Mouse (Mus musculus) midbrain, embryonic 16.5 days (tissue): ENCODE data around the gene Cenpf. TPM values are rescaled to one million over a fixed set of nuclear protein-coding genes. Genes with fewer than 3 reads are reported as not detected.

Source experiments
- ATAC-seq: fragments of 200-750 bp; cut with Nextera tagmentation; 2 replicates; pipeline ENCODE4 v1.8.0; 2017; ENCODE audit warnings: moderate TSS enrichment
- H3K27ac ChIP-seq: fragments of 300-500 bp; sonication (generic); 2 replicates; pipeline ENCODE4 v1.5.1; 2014; ENCODE audit warnings: mild to moderate bottlenecking, low read length, mixed read lengths
- H3K27me3 ChIP-seq: fragments of 300-500 bp; sonication (generic); 2 replicates; pipeline ENCODE4 v1.6.1; 2014; ENCODE audit warnings: low read depth, low read length, mixed read lengths; ENCODE audit not compliant: control insufficient read depth, insufficient read depth
- H3K36me3 ChIP-seq: fragments of 300-500 bp; sonication (generic); 2 replicates; pipeline ENCODE4 v1.6.1; 2014; ENCODE audit warnings: mild to moderate bottlenecking, low read length, moderate library complexity, mixed read lengths; ENCODE audit not compliant: control insufficient read depth, insufficient read depth
- H3K4me1 ChIP-seq: fragments of 300-500 bp; sonication (generic); 2 replicates; pipeline ENCODE4 v1.6.1; 2014; ENCODE audit warnings: mild to moderate bottlenecking, low read length, mixed read lengths; ENCODE audit not compliant: control insufficient read depth, insufficient read depth
- H3K4me2 ChIP-seq: fragments of 300-500 bp; sonication (generic); 2 replicates; pipeline ENCODE4 v1.6.1; 2014; ENCODE audit warnings: mild to moderate bottlenecking, low read length, mixed read lengths
- H3K4me3 ChIP-seq: fragments of 300-500 bp; sonication (generic); 2 replicates; pipeline ENCODE4 v1.5.1; 2014; ENCODE audit warnings: low read depth, mild to moderate bottlenecking, low read length, moderate library complexity, mixed read lengths
- H3K9ac ChIP-seq: fragments of 300-500 bp; sonication (generic); 2 replicates; pipeline ENCODE4 v1.6.1; 2014; ENCODE audit warnings: low read depth, low read length, mixed read lengths
- H3K9me3 ChIP-seq: fragments of 300-500 bp; sonication (generic); replicated peaks from 2 replicates; pipeline ENCODE4 v1.6.1; 2014; ENCODE audit warnings: mild to moderate bottlenecking, low read length, mixed read lengths; ENCODE audit not compliant: control insufficient read depth, poor library complexity, severe bottlenecking
- WGBS: fragments of 180-500 bp; shearing (Covaris S2); extraction: QIAGEN DNeasy Blood & Tissue Kit; methylation state at CpG from one replicate; pipeline ENCODE4 v1.1.7; 2014; 5-methylcytosine and 5-hydroxymethylcytosine counted together
- polyA plus RNA-seq: library from polyadenylated mRNA; unstranded; fragments of >200 nt; fragmentation: Nextera tagmentation; extraction: Ambion mirVana; gene quantifications from 2 replicates; pipeline ENCODE4 v1.2.1, GENCODE M21; 2015

Gene Cenpf
- polyA plus RNA-seq, 1 experiment from 2014 or later, result 10.1 TPM

DNA sequence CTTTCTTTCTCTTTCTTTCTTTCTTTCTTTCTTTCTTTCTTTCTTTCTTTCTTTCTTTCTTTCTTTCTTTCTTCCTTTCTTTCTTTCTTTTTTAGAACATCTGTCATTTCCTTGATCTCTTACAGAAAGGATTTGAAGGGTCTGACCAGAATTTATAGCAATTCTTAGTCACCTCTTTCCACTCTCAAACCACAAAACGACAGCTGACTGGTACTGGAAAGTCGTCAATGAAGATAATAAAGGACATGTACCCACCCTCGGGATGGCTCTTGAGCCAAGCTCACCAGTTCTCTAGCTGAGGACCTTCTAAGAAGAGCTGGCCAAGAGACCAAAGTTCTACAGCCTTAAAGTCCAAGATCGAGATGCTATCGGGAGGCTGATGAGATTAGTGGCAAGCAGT, 30.7 kb upstream of the Cenpf start:
- Histone ChIP-seq H3K4me2 (no peak overlapping the region), H3K4me3 (no peak overlapping the region), H3K4me1 (no peaks in the 10 kb centered on the region), H3K9me3 (no peaks in the 10 kb centered on the region), H3K27me3 (no peaks in the 10 kb centered on the region), H3K9ac (no peak overlapping the region), H3K36me3 (no peaks in the 10 kb centered on the region), H3K27ac (no peak overlapping the region)
- ATAC-seq, result no peak
- WGBS, result 82% methylated on average over 5 of the region's 5 CpGs

GRCm38 (mm10) chr1:189717546-189717945, 29.7 kb upstream of the Cenpf start:
- Histone ChIP-seq H3K9me3 (no peaks in the 10 kb centered on the region), H3K27me3 (no peaks in the 10 kb centered on the region), H3K4me2 (no peak overlapping the region), H3K4me1 (no peaks in the 10 kb centered on the region), H3K4me3 (no peak overlapping the region), H3K9ac (no peak overlapping the region), H3K36me3 (no peaks in the 10 kb centered on the region), H3K27ac (no peak overlapping the region)
- ATAC-seq, result no peak
- 92% methylated on average over 11 of the region's 11 CpGs for WGBS

DNA sequence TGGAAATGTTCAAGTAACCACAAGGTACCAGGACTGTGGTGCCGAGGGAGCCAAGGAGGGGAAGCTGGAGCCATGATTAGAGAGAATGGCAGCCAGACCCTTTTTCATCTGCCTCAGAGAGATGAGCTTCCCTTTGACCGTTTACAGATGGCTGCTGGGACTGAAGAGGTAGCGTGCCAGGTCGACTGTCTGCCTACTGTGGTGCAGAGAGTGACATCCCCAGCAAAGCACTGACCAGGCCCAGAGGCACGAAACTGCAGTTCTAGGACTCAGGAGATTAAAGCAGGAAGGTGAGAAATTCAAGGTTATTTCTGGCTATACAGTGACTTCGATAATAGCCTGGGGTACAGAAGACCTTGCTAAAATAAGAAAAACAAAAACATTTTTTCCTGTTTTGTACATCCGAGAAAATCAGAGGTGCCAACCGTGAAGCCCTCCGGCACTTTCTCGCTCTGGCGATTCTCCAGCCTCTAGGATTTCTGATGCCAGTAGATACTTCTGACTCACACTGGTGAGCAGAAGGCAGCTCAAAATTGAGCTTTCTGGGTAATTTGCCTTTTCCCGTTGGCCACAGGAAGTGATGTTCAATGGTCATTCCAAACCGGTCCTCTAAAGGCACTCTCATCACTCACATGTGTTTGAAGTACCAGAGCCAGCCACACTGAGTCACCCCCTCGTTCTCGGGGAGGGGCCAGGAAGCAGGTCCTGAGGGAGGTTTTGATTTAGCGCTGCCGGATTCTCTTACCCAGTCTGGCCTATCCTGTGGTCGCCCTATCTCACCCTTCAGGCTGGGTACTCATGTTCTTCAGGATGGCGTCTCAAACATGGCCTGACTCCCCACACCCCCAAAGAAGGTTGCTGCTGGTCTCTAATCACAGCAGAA, 28.3 kb upstream of the Cenpf start:
- no peaks in the 10 kb centered on the region for H3K36me3 ChIP-seq
- H3K4me1 ChIP-seq, result no peaks in the 10 kb centered on the region
- WGBS, result 70% methylated on average over 19 of the region's 19 CpGs
- H3K4me2 ChIP-seq, result no peak overlapping the region
- no peaks in the 10 kb centered on the region for H3K27me3 ChIP-seq
- H3K4me3 ChIP-seq, result no peak overlapping the region
- no peak overlapping the region for H3K27ac ChIP-seq
- no peak for ATAC-seq
- no peak overlapping the region for H3K9ac ChIP-seq
- no peaks in the 10 kb centered on the region for H3K9me3 ChIP-seq

DNA sequence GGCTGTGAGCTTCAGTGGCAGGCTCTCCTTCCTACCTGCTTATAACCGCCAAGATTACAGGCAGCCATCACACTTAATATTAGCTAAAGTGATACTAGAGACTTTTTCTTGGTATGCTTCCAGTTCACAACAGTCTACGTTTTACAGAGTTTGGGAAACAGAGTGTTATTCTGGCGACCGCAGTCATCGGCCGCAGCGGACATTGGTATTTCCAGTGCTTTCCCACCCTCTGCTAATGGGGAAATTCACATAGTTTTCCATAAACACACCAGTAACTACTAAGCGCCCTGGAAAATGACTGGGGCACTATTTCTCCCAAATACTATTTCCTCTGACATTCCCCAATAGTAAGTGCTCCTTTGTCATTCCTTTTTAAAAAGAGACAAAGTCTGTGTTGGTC, 21.1 kb upstream of the Cenpf start:
- no peak overlapping the region for H3K4me2 ChIP-seq
- H3K9ac ChIP-seq, result no peak overlapping the region
- no peaks in the 10 kb centered on the region for H3K4me1 ChIP-seq
- H3K4me3 ChIP-seq, result no peak overlapping the region
- no peak overlapping the region for H3K27ac ChIP-seq
- H3K27me3 ChIP-seq, result no peaks in the 10 kb centered on the region
- ATAC-seq, result no peak
- H3K36me3 ChIP-seq, result no peaks in the 10 kb centered on the region
- H3K9me3 ChIP-seq, result no peaks in the 10 kb centered on the region
- WGBS, result 81% methylated on average over 8 of the region's 8 CpGs

DNA sequence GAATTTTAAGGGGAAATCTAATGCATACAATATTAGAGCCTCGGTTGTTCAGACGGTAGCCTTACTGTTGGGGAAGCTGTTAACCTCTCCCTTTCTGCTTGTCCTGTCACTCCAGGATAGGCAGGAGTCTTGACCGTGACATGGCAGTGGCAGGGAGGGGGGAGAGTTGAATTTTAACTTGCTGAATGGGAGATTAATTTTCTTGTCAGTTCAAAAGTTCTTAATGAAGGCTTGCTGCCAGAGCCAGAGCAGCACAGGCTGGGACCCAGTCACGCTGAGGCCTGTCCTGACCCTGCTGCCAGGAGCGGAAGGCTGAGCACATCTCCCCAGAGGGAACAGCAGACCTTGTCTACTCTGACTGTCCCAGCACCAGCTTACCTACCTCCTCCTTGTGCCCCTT, 19.5 kb upstream of the Cenpf start:
- no peaks in the 10 kb centered on the region for H3K36me3 ChIP-seq
- H3K4me2 ChIP-seq, result no peak overlapping the region
- no peaks in the 10 kb centered on the region for H3K27me3 ChIP-seq
- no peak for ATAC-seq
- H3K9me3 ChIP-seq, result no peaks in the 10 kb centered on the region
- 26% methylated on average over 5 of the region's 5 CpGs for WGBS
- no peaks in the 10 kb centered on the region for H3K4me1 ChIP-seq
- H3K9ac ChIP-seq, result no peak overlapping the region
- no peak overlapping the region for H3K4me3 ChIP-seq
- no peak overlapping the region for H3K27ac ChIP-seq

- Histone ChIP-seq H3K4me3 (no peak overlapping the region), H3K9me3 (no peaks in the 10 kb centered on the region), H3K4me1 (no peaks in the 10 kb centered on the region), H3K27ac (no peak overlapping the region), H3K27me3 (no peaks in the 10 kb centered on the region), H3K36me3 (no peaks in the 10 kb centered on the region), H3K4me2 (no peak overlapping the region), H3K9ac (no peak overlapping the region)
- ATAC-seq, result no peak
Observed at GRCm38 (mm10) chr1:189707014-189707413, 19.1 kb upstream of the Cenpf start.

DNA sequence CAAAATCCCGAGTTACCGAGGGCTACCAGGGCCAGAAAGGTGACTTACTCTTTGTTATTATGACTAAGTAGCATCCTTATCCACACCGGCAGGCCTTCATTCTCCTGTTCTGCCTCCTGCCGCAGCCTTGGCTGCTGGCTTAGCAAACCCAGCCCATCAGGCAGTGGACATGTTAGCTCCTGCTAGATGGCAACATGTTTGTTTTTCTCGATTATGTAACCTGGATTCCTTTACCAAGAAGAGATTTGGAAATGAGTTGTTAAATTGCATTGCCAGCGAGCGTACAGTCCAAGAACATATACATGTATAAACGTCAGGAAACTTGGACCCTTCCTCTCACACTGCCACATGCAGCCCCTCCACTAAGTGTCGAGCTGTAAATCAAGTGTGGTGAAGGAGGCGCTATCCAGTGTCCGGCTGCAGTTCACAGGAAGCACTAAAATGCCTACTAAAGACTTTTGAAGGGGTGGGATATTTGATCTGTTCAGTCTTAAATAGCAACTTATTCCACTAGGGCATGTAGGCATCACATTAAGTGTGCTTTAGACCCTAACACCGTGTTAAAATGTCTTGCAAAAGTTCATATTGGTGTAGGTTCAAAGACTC, 18.3 kb upstream of the Cenpf start:
- Histone ChIP-seq H3K4me3 (no peak overlapping the region), H3K9me3 (no peaks in the 10 kb centered on the region)
- WGBS, result 87% methylated on average over 12 of the region's 12 CpGs

GRCm38 (mm10) chr1:189703591-189703990, 15.7 kb upstream of the Cenpf start:
- H3K36me3 ChIP-seq, result no peaks in the 10 kb centered on the region
- WGBS, result 77% methylated on average over 7 of the region's 7 CpGs
- no peak overlapping the region for H3K4me2 ChIP-seq
- no peaks in the 10 kb centered on the region for H3K4me1 ChIP-seq
- H3K27ac ChIP-seq, result no peak overlapping the region
- peaks cover 3% of the 10 kb centered on the region; the same call in 1 of the 2 replicates for H3K27me3 ChIP-seq
- ATAC-seq, result no peak
- H3K9me3 ChIP-seq, result no peaks in the 10 kb centered on the region
- no peak overlapping the region for H3K4me3 ChIP-seq
- H3K9ac ChIP-seq, result no peak overlapping the region

More for the DNA sequence above, 18.3 kb upstream of the Cenpf start:
- Histone ChIP-seq H3K9ac (no peak overlapping the region), H3K27me3 (no peaks in the 10 kb centered on the region), H3K4me2 (no peak overlapping the region), H3K27ac (no peak overlapping the region), H3K4me1 (no peaks in the 10 kb centered on the region), H3K36me3 (no peaks in the 10 kb centered on the region)
- no peak for ATAC-seq

DNA sequence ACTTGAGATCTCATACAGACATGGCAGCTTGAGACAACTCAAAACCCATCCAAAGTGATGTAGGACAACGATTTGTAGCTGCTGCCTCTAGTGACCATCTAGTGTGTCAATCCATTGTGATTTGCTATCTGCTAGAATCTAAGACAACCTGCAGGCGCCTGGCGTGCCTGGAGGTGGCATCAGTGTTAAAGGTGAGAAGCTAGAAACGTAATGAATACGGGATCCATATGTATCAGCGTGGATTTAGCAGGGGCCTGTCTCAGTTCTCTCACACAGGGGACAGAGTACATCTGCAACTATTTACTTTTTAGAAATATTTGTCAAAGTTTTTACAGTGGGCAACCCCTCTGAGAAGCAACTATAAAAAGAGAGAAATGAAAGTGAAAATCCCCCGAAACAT, 15.3 kb upstream of the Cenpf start:
- no peak for ATAC-seq
- no peak overlapping the region for H3K9ac ChIP-seq
- 46% methylated on average over 7 of the region's 7 CpGs for WGBS
- no peaks in the 10 kb centered on the region for H3K4me1 ChIP-seq
- no peak overlapping the region for H3K4me3 ChIP-seq
- H3K9me3 ChIP-seq, result no peaks in the 10 kb centered on the region
- H3K36me3 ChIP-seq, result no peaks in the 10 kb centered on the region
- H3K27me3 ChIP-seq, result peaks cover 3% of the 10 kb centered on the region; the same call in 1 of the 2 replicates
- no peak overlapping the region for H3K4me2 ChIP-seq
- no peak overlapping the region for H3K27ac ChIP-seq
